18 mouse cellular contexts compared by ENCODE assay signal in genomic region chr15:6242132-6242531, GRCm38 (mm10). TPM values are rescaled to one million over a fixed set of nuclear protein-coding genes. Genes with fewer than 3 reads are reported as not detected.
DNase-seq lines count a peak whose midpoint lies in the region; ATAC-seq lines count a peak whose summit lies in the region.
"Had no signal": no experiment of that assay in that cellular context is flagged by ENCODE, and none has a peak within 500 bp of the region (broad histone marks: within the 10 kb centered on the region; RNA-seq: fewer than 3 reads in every experiment).

No protein-coding gene starts in this region.

- H3K4me3 ChIP-seq in heart, embryonic 12.5 days, result no peak overlapping the region
- no peak overlapping the region for H3K4me3 ChIP-seq in forebrain, embryonic 13.5 days
- H3K4me3 ChIP-seq: forebrain, embryonic 15.5 days; hindbrain, embryonic 15.5 days; midbrain, embryonic 15.5 days had no signal

- H3K36me3 ChIP-seq in heart, embryonic 12.5 days, result no peaks in the 10 kb centered on the region
- no peaks in the 10 kb centered on the region for H3K36me3 ChIP-seq in forebrain, embryonic 13.5 days (ENCODE audit: poor library complexity, severe bottlenecking)
- H3K36me3 ChIP-seq: forebrain, embryonic 15.5 days; hindbrain, embryonic 15.5 days; midbrain, embryonic 15.5 days had no signal

- 52% methylated on average over 4 of the region's 4 CpGs for WGBS in heart, embryonic 12.5 days
- WGBS in forebrain, embryonic 13.5 days, result 91% methylated on average over 4 of the region's 4 CpGs

- H3K4me1 ChIP-seq in heart, embryonic 12.5 days (replicated peaks), result peaks cover 3% of the 10 kb centered on the region; the same call in 1 of the 2 replicates
- H3K4me1 ChIP-seq in forebrain, embryonic 13.5 days, result peaks cover 14% of the 10 kb centered on the region
- H3K4me1 ChIP-seq: midbrain, embryonic 15.5 days had no signal

- intact Hi-C loops in heart, postnatal 36 days (cut with DNase I), result no loop called here

- H3K9me3 ChIP-seq in heart, embryonic 12.5 days (replicated peaks), result no peaks in the 10 kb centered on the region
- no peaks in the 10 kb centered on the region for H3K9me3 ChIP-seq in forebrain, embryonic 13.5 days (replicated peaks)
- H3K9me3 ChIP-seq: forebrain, embryonic 15.5 days; hindbrain, embryonic 15.5 days; midbrain, embryonic 15.5 days had no signal

- no peak overlapping the region for H3K27ac ChIP-seq in heart, embryonic 12.5 days (ENCODE audit: poor library complexity, severe bottlenecking)
- H3K27ac ChIP-seq in forebrain, embryonic 13.5 days, result no peak overlapping the region
- H3K27ac ChIP-seq: forebrain, embryonic 15.5 days; hindbrain, embryonic 15.5 days; midbrain, embryonic 15.5 days had no signal

- DNase-seq in heart, adult 11 months, result peak; percentile 95
- no peak for DNase-seq in heart, postnatal 36 days
- DNase-seq in kidney, postnatal 25 days, result peak; percentile 45 to 51
- no peak for DNase-seq in kidney, adult 11 months
- peak; percentile 18 to 26 for DNase-seq in kidney, postnatal 4 days
- no peak for DNase-seq in right cerebral cortex, adult 2 months (ENCODE audit: low spot score in 2 of 2)
- DNase-seq: cerebellum, adult 9-10 months; liver; lung, postnatal 36 days; right cerebral cortex, adult 18-20 months; thymus, postnatal 25 days had no signal

- peak; percentile 33; the same call in 1 of the 2 replicates for ATAC-seq in heart, embryonic 12.5 days (ENCODE audit: insufficient number of reproducible peaks, low FRiP score)
- no peak for ATAC-seq in forebrain, embryonic 13.5 days
- ATAC-seq: activated CD4-positive, CD25-positive, alpha-beta regulatory T cell, adult 4 months; forebrain, embryonic 15.5 days; intestine, postnatal 0 days; midbrain, embryonic 15.5 days had no signal

- no peak overlapping the region for H3K4me2 ChIP-seq in heart, embryonic 12.5 days
- H3K4me2 ChIP-seq in forebrain, embryonic 13.5 days, result no peak overlapping the region
- H3K4me2 ChIP-seq: forebrain, embryonic 15.5 days; hindbrain, embryonic 15.5 days; midbrain, embryonic 15.5 days had no signal

- no peak overlapping the region for H3K9ac ChIP-seq in heart, embryonic 12.5 days
- no peak overlapping the region for H3K9ac ChIP-seq in forebrain, embryonic 13.5 days
- H3K9ac ChIP-seq: forebrain, embryonic 15.5 days; hindbrain, embryonic 15.5 days; midbrain, embryonic 15.5 days had no signal

- H3K27me3 ChIP-seq in heart, embryonic 12.5 days (replicated peaks), result no peaks in the 10 kb centered on the region
- no peaks in the 10 kb centered on the region for H3K27me3 ChIP-seq in forebrain, embryonic 13.5 days
- H3K27me3 ChIP-seq: forebrain, embryonic 15.5 days; hindbrain, embryonic 15.5 days; midbrain, embryonic 15.5 days had no signal

RNA-seq across cellular contexts. Expression of gene Dab2, which starts 57.5 kb away (rescaled TPM):
- 10 to 100 TPM; 28.8 to 33.2 TPM for total RNA-seq in heart, postnatal 36 days (2021)
- 47.1 and 52.3 TPM in 2 replicates for polyA plus RNA-seq in heart, embryonic 12.5 days (2016; fragmentation: Nextera tagmentation; extraction: Ambion mirVana)
- polyA plus RNA-seq in forebrain, embryonic 13.5 days (2015; fragmentation: Nextera tagmentation; extraction: Ambion mirVana), result 8.2 and 10.6 TPM in 2 replicates

Comparison
In these comparisons a context has a peak if more than half of its experiments do, and no peak if none do; other contexts are left out.
1. DNase-seq: peak in heart, adult 11 months (single experiment), kidney, postnatal 25 days (2 of 2) and kidney, postnatal 4 days (2 of 2); none in heart, postnatal 36 days (0 of 2), kidney, adult 11 months (single experiment) and right cerebral cortex, adult 2 months (0 of 2).